Mouse (Mus musculus) liver, postnatal 0 days (tissue): Measurements from ENCODE around the gene Samd14. TPM values are rescaled to one million over a fixed set of nuclear protein-coding genes. Genes with fewer than 3 reads are reported as not detected.

ENCODE experiments used
- ATAC-seq: fragments of 200-750 bp; cut with Nextera tagmentation; 2 replicates; pipeline ENCODE4 v1.8.0; 2017; ENCODE audit warnings: mild to moderate bottlenecking, moderate library complexity
- DNase-seq: peaks from one replicate; pipeline ENCODE4 v3.0.0-alpha.2; 2016
- H3K27ac ChIP-seq: fragments of 300-500 bp; sonication (generic); 2 replicates; pipeline ENCODE4 v1.5.1; 2014; ENCODE audit warnings: antibody characterized with exemption, moderate library complexity, mild to moderate bottlenecking, low read depth
- H3K27me3 ChIP-seq: fragments of 300-500 bp; sonication (generic); 2 replicates; pipeline ENCODE4 v1.6.1; 2014; ENCODE audit warnings: low read length, control low read depth, mixed read lengths; ENCODE audit not compliant: insufficient read depth
- H3K36me3 ChIP-seq: fragments of 300-500 bp; sonication (generic); replicated peaks from 2 replicates; pipeline ENCODE4 v1.6.1; 2014; ENCODE audit warnings: mild to moderate bottlenecking, control low read depth, low read length, moderate library complexity, mixed read lengths; ENCODE audit not compliant: insufficient read depth
- H3K4me1 ChIP-seq: fragments of 300-500 bp; sonication (generic); 2 replicates; pipeline ENCODE4 v1.6.1; 2014; ENCODE audit warnings: antibody characterized with exemption, mild to moderate bottlenecking, control low read depth; ENCODE audit not compliant: insufficient read depth
- H3K4me2 ChIP-seq: fragments of 300-500 bp; sonication (generic); 2 replicates; pipeline ENCODE4 v1.6.1; 2014; ENCODE audit warnings: low read depth, mild to moderate bottlenecking, low read length, moderate library complexity, mixed read lengths
- H3K4me3 ChIP-seq: fragments of 300-500 bp; sonication (generic); 2 replicates; pipeline ENCODE4 v1.5.1; 2014; ENCODE audit warnings: low read depth, low read length
- H3K9ac ChIP-seq: fragments of 300-500 bp; sonication (generic); replicated peaks from 2 replicates; pipeline ENCODE4 v1.6.1; 2014; ENCODE audit warnings: mild to moderate bottlenecking, moderate library complexity
- H3K9me3 ChIP-seq: fragments of 300-500 bp; sonication (generic); 2 replicates; pipeline ENCODE4 v1.6.1; 2016; ENCODE audit warnings: mild to moderate bottlenecking, control low read depth, low read length, mixed read lengths
- CTCF ChIP-seq: sonication (generic); IDR thresholded peaks from 2 replicates; pipeline ENCODE4 v1.5.1; 2016; ENCODE audit warnings: antibody characterized with exemption, low read depth
- EP300 ChIP-seq: IDR thresholded peaks from 2 replicates; pipeline ENCODE4 v1.6.1; 2016; ENCODE audit warnings: antibody characterized with exemption, low read depth, mild to moderate bottlenecking
- WGBS: fragments of 180-500 bp; shearing (Covaris S2); extraction: QIAGEN DNeasy Blood & Tissue Kit; methylation state at CpG from one replicate; pipeline ENCODE4 v1.1.7; 2014; ENCODE audit not compliant: insufficient replicate concordance; 5-methylcytosine and 5-hydroxymethylcytosine counted together
- polyA plus RNA-seq: library from polyadenylated mRNA; unstranded; fragments of >200 nt; fragmentation: Nextera tagmentation; extraction: Ambion mirVana; gene quantifications from 2 replicates; pipeline ENCODE4 v1.2.1, GENCODE M21; 2015

Gene Samd14
- polyA plus RNA-seq, 1 experiment from 2014 or later = 16.1 TPM

- WGBS = 60% methylated on average over 16 of the region's 16 CpGs
- no peaks in the 10 kb centered on the region for H3K4me1 ChIP-seq
- no peaks in the 10 kb centered on the region for H3K9me3 ChIP-seq
- no peak overlapping the region for H3K4me2 ChIP-seq
- H3K4me3 ChIP-seq = no peak overlapping the region
- H3K9ac ChIP-seq = no peak overlapping the region
- no peaks in the 10 kb centered on the region for H3K36me3 ChIP-seq
- 0 out of 2 replicates have a peak, but pooled peaks cover 13% of the 10 kb centered on the region for H3K27me3 ChIP-seq
- no peak overlapping the region for H3K27ac ChIP-seq
- TF ChIP-seq EP300 (no peak), CTCF (no peak)
- no peak for ATAC-seq
- DNase-seq = no peak
Observed at GRCm38 (mm10) chr11:94971895-94972615, 37.6 kb upstream of the Samd14 start.

DNA sequence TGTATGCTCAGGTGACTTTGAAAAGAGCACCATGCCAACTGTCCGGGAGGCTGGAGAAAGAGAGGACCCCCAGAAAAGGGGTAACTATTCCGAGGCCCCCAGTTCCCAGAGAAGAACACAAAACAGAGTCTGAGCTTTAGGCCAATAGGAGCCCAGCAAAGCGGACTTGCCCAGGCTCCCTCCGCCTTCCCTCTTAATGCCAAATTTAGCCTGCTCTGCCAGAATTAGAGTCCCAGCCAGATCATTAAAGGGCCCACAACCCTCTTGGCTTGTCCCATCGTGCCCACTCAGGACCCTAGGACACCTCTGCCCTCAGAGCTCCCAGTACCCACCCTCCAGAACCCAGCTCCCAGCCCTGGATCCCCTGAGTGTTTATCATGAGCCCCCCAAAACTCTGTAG lies 36.8 kb upstream of the Samd14 start:
- no peak overlapping the region for H3K9ac ChIP-seq
- no peaks in the 10 kb centered on the region for H3K36me3 ChIP-seq
- TF ChIP-seq CTCF (no peak), EP300 (no peak)
- H3K4me3 ChIP-seq = no peak overlapping the region
- WGBS = 69% methylated on average over 5 of the region's 5 CpGs
- no peak overlapping the region for H3K4me2 ChIP-seq
- H3K4me1 ChIP-seq = no peaks in the 10 kb centered on the region
- no peak for DNase-seq
- no peak for ATAC-seq
- H3K27me3 ChIP-seq = 0 out of 2 replicates have a peak, but pooled peaks cover 7% of the 10 kb centered on the region
- H3K27ac ChIP-seq = no peak overlapping the region
- H3K9me3 ChIP-seq = no peaks in the 10 kb centered on the region

GRCm38 (mm10) chr11:94973313-94973712 lies 36.4 kb upstream of the Samd14 start:
- no peaks in the 10 kb centered on the region for H3K9me3 ChIP-seq
- 51% methylated on average over 4 of the region's 4 CpGs for WGBS
- no peak overlapping the region for H3K4me2 ChIP-seq
- no peaks in the 10 kb centered on the region for H3K36me3 ChIP-seq
- no peak overlapping the region for H3K4me3 ChIP-seq
- no peak overlapping the region for H3K9ac ChIP-seq
- H3K27ac ChIP-seq = no peak overlapping the region
- 0 out of 2 replicates have a peak, but pooled peaks cover 7% of the 10 kb centered on the region for H3K27me3 ChIP-seq
- DNase-seq (no peak), ATAC-seq (no peak)
- TF ChIP-seq EP300 (no peak), CTCF (no peak)
- no peaks in the 10 kb centered on the region for H3K4me1 ChIP-seq

DNA sequence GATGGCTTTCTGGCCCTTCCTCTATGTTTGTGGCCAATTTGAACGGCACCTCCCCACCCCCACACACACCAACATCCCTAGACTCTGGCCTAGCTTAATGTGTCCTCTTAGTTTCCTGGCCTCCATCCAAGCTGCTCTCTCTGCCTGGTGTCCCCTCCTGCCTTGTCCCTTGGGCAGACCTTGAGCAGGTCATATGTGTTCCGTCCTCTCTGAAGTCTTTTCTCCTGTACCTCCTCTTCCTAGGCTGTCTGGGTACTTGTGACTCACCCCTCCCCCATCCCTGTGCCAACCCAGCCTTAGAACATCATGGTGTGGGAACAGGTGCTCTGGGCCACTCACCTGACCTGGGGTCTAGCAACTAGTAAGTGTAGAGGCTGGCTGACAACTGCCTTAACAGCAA lies 34.7 kb upstream of the Samd14 start:
- Histone ChIP-seq H3K4me2 (no peak overlapping the region), H3K4me1 (peaks cover 8% of the 10 kb centered on the region), H3K9ac (no peak overlapping the region), H3K36me3 (no peaks in the 10 kb centered on the region), H3K4me3 (no peak overlapping the region), H3K27me3 (0 out of 2 replicates have a peak, but pooled peaks cover 3% of the 10 kb centered on the region), H3K9me3 (no peaks in the 10 kb centered on the region), H3K27ac (no peak overlapping the region)
- ATAC-seq = no peak
- no peak for TF ChIP-seq CTCF
- no peak for TF ChIP-seq EP300
- no peak for DNase-seq
- 72% methylated on average over 2 of the region's 2 CpGs for WGBS

GRCm38 (mm10) chr11:94976199-94976598 lies 33.5 kb upstream of the Samd14 start, which contains the start of gene Sgca:
TSS of gene Sgca (minus strand) at chr11:94976327.
- DNase-seq = no peak
- Histone ChIP-seq H3K4me3 (no peak within 1 kb of the TSS), H3K27ac (no peak within 1 kb of the TSS), H3K9me3 (no peaks in the 10 kb centered on the region), H3K36me3 (no peaks in the 10 kb centered on the region), H3K4me1 (peaks cover 8% of the 10 kb centered on the region), H3K27me3 (0 out of 2 replicates have a peak, but pooled peaks cover 2% of the 10 kb centered on the region), H3K9ac (no peak within 1 kb of the TSS), H3K4me2 (no peak within 1 kb of the TSS)
- ATAC-seq = no peak
- TF ChIP-seq EP300 = no peak
- no peak for TF ChIP-seq CTCF
- WGBS = 76% methylated on average over 5 of the region's 5 CpGs

DNA sequence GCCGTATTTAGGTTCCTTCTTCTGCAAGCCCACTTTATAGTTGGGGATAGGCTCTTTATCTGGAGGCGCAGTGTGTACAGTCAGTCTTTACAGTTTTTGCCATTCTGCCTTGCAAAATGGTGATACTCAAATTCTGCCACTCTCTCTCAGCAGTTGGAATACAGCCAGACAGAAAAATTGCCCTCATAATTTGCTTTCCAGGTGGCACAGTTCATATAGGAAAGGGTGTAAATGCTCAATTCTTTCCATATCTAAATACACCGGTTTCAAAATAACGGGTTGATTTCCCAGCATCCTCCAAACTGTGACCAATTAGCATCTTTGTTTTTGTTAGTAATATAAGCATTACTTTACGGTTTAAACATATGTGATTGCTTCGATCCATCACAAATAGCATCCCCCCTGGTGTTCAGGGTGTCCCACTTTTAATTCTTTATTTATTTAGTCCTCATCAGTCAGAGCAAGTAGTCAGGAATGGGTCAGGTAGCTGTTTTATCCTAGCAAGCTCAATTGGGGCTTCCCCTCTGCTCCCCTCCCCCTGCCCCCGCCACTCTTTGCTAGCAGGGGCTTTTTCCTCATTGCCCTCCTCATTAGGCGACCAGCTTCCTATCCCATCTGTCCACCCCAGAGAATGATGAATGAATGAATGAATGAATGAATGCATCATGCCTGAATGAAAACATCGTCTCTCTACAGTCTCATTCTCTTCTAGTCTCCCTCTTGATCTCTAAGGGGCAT lies 31.3 kb upstream of the Samd14 start:
- Histone ChIP-seq H3K4me2 (peak overlapping the region; percentile 65), H3K4me3 (no peak overlapping the region), H3K27ac (no peak overlapping the region), H3K4me1 (peaks cover 8% of the 10 kb centered on the region), H3K36me3 (no peaks in the 10 kb centered on the region), H3K27me3 (no peaks in the 10 kb centered on the region), H3K9ac (no peak overlapping the region), H3K9me3 (no peaks in the 10 kb centered on the region)
- no peak for ATAC-seq
- DNase-seq = no peak
- TF ChIP-seq EP300 (0 out of 2 replicates have a peak, but pooled peaks have one; percentile 43), CTCF (no peak)
- 46% methylated on average over 9 of the region's 9 CpGs for WGBS
